Mouse (Mus musculus) testis, adult 2 months (tissue): ENCODE measurements around the gene Mosmo. TPM values are rescaled to one million over a fixed set of nuclear protein-coding genes. Genes with fewer than 3 reads are reported as not detected.
A peak's percentile ranks its signal among the peaks of the same experiment; 100 is the strongest.

Experiments
- H3K27ac ChIP-seq: fragments of 200-500 bp; 2 replicates; pipeline ENCODE4 v1.5.1; 2012; ENCODE audit warnings: low read depth, low read length; ENCODE audit not compliant: control insufficient read depth, insufficient read depth
- H3K27me3 ChIP-seq: fragments of 200-500 bp; 2 replicates; pipeline ENCODE4 v1.6.1; 2012; ENCODE audit warnings: mild to moderate bottlenecking, low read length, moderate library complexity; ENCODE audit not compliant: control insufficient read depth, insufficient read depth
- H3K36me3 ChIP-seq: fragments of 200-500 bp; 2 replicates; pipeline ENCODE4 v1.6.1; 2012; ENCODE audit warnings: mild to moderate bottlenecking, low read length; ENCODE audit not compliant: control insufficient read depth, insufficient read depth
- H3K4me1 ChIP-seq: fragments of 200-500 bp; 2 replicates; pipeline ENCODE4 v1.6.1; 2012; ENCODE audit warnings: low read length; ENCODE audit not compliant: control insufficient read depth, insufficient read depth
- H3K4me3 ChIP-seq: fragments of 200-500 bp; 2 replicates; pipeline ENCODE4 v1.5.1; 2012; ENCODE audit warnings: low read depth, mild to moderate bottlenecking, low read length, moderate library complexity, mixed read lengths; ENCODE audit not compliant: control insufficient read depth
- CTCF ChIP-seq: fragments of 200-500 bp; IDR thresholded peaks from 2 replicates; pipeline ENCODE4 v1.5.1; 2012; ENCODE audit warnings: low read depth, mild to moderate bottlenecking, inconsistent platforms, low read length, moderate library complexity; ENCODE audit not compliant: control insufficient read depth, insufficient read depth, insufficient replicate concordance
- POLR2A ChIP-seq: fragments of 200-500 bp; IDR thresholded peaks from 2 replicates; pipeline ENCODE4 v1.6.1; 2012; ENCODE audit warnings: low read depth, mild to moderate bottlenecking, inconsistent platforms, low read length, moderate library complexity; ENCODE audit not compliant: control insufficient read depth
- polyA plus RNA-seq: library from polyadenylated mRNA; depleted of rRNA; stranded (reverse); fragments of >200 nt; gene quantifications from 2 replicates; pipeline ENCODE4 v1.2.3, GENCODE M21; 2012

Mosmo gene
- polyA plus RNA-seq, 1 experiment: 49.1 TPM

DNA sequence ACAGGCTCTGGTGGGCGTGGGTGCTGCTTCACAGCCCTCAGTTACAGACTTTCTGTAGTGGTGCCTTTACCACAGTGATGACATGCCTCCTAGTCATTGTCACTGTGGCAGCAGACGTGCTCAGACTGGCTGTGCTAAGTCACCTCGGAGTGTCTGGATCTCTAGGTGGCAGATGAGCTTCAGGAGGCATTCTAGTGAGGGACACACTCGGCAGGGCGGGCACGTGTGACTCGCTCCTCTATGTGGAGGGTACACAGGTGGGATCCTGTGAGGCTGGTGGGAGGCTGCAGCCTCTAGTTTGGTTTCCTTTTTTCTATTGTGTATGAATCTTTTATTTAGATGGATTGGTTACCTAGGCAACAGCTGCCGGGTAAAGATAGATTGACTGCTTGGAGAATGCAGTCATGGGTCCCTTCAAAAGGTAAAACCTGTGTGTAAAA is 45.4 kb downstream of the Mosmo start:
- H3K27ac ChIP-seq: no peak overlapping the region
- no peaks in the 10 kb centered on the region; the same call in 1 of the 2 replicates for H3K4me1 ChIP-seq
- TF ChIP-seq POLR2A (no peak), CTCF (no peak)
- no peaks in the 10 kb centered on the region; the same call in 1 of the 2 replicates for H3K36me3 ChIP-seq
- H3K27me3 ChIP-seq: no peaks in the 10 kb centered on the region
- no peak overlapping the region for H3K4me3 ChIP-seq

DNA sequence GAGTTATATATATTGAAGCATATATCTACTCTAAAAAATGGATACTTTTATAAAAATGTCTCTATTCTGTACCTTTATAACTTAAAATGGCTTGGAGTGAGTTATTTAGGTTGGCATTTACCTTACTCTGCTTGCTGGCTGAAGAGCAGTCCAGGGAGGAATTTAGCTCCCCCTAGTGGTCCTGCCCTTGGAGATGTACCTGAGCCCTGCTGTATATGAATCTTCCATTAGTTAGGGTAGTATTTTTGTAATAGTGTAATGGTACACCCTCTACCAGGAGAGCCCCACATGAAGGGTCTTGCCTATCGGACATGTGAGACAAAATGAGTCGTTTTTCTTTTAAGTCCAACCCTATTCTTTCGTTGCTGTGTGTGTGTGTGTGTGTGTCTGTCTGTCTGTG is 50.2 kb downstream of the Mosmo start:
- Histone ChIP-seq H3K4me3 (no peak overlapping the region), H3K27me3 (no peaks in the 10 kb centered on the region), H3K4me1 (no peaks in the 10 kb centered on the region), H3K27ac (no peak overlapping the region), H3K36me3 (no peaks in the 10 kb centered on the region; the same call in 1 of the 2 replicates)
- peak; percentile 18; the same call in 1 of the 2 replicates for TF ChIP-seq CTCF
- TF ChIP-seq POLR2A: no peak

DNA sequence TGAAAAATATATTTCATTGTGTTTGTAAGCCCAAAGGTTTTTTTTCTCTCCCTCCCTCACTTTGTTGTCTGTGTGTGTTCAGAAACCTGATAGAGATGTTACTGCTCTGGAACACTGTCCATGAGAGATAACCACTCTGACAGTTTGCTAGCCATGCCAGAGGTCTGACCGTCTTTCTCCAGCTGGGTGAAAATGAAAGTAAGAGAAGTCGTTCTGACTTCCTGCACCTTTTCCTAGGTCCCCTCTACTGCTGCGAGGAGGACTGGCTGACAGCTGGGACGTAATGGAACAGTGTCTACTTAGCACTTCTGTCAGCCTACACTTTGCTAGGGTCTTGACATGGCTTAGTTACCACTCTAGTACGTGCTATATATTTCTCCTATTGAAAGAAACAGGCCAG is 52.2 kb downstream of the Mosmo start:
- no peaks in the 10 kb centered on the region for H3K27me3 ChIP-seq
- no peak overlapping the region for H3K4me3 ChIP-seq
- no peaks in the 10 kb centered on the region; the same call in 1 of the 2 replicates for H3K36me3 ChIP-seq
- TF ChIP-seq CTCF (no peak), POLR2A (no peak)
- no peak overlapping the region for H3K27ac ChIP-seq
- no peaks in the 10 kb centered on the region for H3K4me1 ChIP-seq

DNA sequence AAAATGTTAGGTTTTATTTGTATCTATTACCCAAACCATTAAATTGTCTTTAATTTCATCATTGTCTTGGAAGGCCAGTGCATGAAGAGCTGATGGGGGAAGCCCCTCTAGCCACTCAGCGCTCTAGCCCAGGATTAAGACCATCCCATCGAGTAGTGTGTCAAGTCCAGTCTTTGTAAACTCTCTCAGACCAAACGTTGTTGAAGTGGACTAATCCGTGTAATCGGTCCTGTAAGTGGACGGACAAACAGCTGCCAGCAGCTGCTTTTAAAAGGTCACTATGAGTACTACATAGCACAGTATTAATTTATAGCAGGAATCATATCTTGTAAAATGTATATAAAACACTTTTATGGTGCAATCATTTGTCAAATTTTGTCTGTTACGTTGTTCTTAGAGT is 55.5 kb downstream of the Mosmo start:
- no peak overlapping the region for H3K27ac ChIP-seq
- no peaks in the 10 kb centered on the region; the same call in 1 of the 2 replicates for H3K4me1 ChIP-seq
- H3K36me3 ChIP-seq: no peaks in the 10 kb centered on the region
- TF ChIP-seq POLR2A (no peak), CTCF (no peak)
- no peaks in the 10 kb centered on the region for H3K27me3 ChIP-seq
- no peak overlapping the region for H3K4me3 ChIP-seq

DNA sequence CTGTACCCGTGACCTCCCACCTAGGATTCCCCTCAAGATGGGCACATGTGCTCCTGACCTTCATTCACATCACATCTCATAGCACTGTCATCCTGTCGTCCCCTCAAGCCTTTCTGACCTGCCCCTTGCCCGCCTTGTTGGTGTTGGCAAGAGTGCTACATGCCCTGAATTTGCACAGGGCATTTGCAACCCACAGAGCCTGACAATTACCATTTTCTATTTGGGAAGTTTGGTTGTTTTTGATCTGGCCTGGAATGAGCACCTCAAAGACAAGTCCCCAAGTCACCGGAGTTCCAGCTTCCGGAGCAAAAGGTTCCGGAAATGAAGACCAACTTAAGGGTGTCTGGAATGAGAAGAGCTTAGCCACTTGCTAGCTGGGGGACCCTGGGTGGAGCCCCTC is 61.6 kb downstream of the Mosmo start, which contains the start of gene Vwa3a:
Gene Vwa3a (plus strand): TSS at position 301 of the 400 bp plus-strand sequence.
- peak within 1 kb of the TSS; percentile 73 for H3K27ac ChIP-seq
- no peaks in the 10 kb centered on the region for H3K36me3 ChIP-seq
- TF ChIP-seq CTCF (no peak), POLR2A (no peak)
- H3K4me3 ChIP-seq: peak within 1 kb of the TSS; percentile 85
- H3K27me3 ChIP-seq: no peaks in the 10 kb centered on the region
- H3K4me1 ChIP-seq: no peaks in the 10 kb centered on the region; the same call in none of the 2 replicates

DNA sequence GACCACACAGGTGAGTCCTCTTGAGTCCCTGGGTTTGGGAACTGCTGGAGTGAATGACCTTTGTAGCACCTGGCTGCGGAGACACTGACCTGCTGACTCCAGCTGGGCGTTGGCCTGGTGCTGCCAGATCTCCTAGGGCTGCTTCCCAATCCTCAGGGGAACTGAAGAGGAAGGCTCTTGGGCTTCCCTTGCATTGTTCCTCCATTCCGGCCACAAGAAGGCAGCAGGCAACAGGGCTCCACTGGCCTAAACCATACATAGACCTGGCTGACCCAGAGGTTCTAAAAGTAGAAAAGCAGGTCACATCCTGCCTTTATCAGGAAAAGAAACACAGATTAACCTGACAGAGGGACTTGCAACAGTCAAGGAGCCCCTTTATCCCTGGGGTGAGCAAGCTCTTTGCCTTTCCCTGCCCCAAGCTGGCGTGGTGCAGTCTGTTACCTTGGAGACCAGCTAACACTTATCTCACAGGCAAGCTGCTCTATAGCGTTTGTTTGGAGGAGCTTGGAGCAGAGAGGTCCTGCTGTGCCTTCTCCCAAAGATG is 62.2 kb downstream of the Mosmo start:
- H3K27ac ChIP-seq: peak overlapping the region; percentile 73
- peak overlapping the region; percentile 85 for H3K4me3 ChIP-seq
- TF ChIP-seq CTCF (no peak), POLR2A (no peak; the same call in 1 of the 2 replicates)
- no peaks in the 10 kb centered on the region for H3K36me3 ChIP-seq
- H3K27me3 ChIP-seq: no peaks in the 10 kb centered on the region
- H3K4me1 ChIP-seq: no peaks in the 10 kb centered on the region; the same call in none of the 2 replicates

DNA sequence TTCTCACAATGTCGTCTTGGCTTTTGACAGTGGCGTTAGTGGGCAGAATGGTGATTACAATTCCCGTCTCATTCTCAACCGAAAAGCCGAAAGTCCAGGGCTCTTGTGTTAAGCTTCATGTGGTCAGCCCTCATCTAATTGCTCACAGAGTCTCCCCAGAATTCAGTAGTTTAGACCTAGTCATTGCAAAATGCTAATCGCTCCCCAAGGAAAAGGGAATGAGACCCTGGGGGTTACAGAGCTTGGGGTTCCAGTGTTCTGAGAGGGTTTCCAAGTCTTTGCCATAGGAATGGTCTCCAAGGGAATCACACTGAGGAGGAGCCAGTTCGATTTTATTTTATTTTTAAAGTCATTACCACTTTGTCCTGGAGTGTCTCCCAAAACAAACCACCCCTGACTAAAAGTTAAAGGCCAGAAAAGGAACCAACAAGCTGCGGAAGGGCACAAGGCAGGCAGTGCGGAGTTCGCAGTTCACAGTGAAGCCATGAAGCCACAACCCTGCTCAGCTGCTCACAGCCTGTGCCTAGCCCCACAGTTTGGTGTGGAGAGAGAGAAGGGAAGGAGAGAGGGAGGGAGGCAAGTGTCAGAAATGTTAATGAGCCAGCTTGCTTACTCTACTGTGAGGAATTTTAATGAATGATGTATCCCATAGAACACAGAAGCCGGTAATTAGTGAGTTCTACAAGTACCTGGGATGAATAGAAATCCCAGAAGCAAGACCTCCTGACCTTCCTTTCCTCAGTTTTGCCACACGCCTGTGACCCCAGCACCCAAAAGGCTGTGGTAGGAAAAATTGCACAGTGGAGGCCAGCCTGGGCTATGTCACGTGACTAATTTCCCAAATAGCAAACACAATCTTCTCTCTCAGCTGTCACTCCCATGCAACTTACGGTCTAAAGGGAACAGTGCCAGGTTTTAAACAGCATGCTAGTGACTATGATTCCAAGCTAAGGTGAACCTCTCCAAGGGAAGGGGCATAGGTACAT is 66.2 kb downstream of the Mosmo start:
- Histone ChIP-seq H3K27me3 (no peaks in the 10 kb centered on the region), H3K27ac (no peak overlapping the region), H3K4me1 (peaks cover 3% of the 10 kb centered on the region), H3K4me3 (peak overlapping the region; percentile 60), H3K36me3 (no peaks in the 10 kb centered on the region)
- TF ChIP-seq CTCF (no peak), POLR2A (no peak)
